11 mouse cellular contexts compared by ENCODE assay signal in the genomic region with DNA sequence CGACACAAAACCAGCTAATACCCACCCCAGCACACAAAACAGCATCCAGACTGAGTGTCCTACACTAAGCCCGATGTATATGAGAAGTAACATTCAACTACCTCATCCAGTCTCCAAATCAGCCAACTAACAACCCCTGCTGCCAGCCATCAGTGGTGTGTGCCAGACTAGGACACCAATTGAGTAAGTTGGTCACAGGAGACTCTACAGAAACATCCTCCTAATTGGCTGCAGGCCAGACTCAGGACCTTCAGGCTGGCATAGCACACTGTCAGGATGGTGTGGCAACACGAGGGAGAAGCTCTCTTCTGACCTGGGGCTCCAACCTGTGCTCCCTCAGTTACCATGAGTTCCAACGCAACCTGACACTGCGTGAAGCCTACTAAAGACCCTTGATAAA.
DNase-seq lines count a peak whose midpoint lies in the region; ATAC-seq and TF ChIP-seq lines count a peak whose summit lies in the region.
"Had no signal": no experiment of that assay in that cellular context is flagged by ENCODE, and none has a peak within 500 bp of the region (broad histone marks: within the 10 kb centered on the region; RNA-seq: fewer than 3 reads in every experiment).

No protein-coding gene starts in this region.

- 86% methylated on average over 5 of the region's 5 CpGs for WGBS in heart, embryonic 11.5 days (ENCODE audit: insufficient replicate concordance)
- 88% methylated on average over 5 of the region's 5 CpGs for WGBS in spleen, adult 2 months

- H3K4me2 ChIP-seq in heart, embryonic 11.5 days = no peak overlapping the region

- H3K9ac ChIP-seq in heart, embryonic 11.5 days (ENCODE audit: low read depth, low read length) = no peak overlapping the region

- peak; percentile 32 for DNase-seq in heart, postnatal 4 days
- DNase-seq in spleen, adult 2 months (ENCODE audit: low read depth in 1 of 2, low spot score in 2 of 2) = no peak
- DNase-seq in spleen, postnatal 10 days (ENCODE audit: low spot score in 2 of 2) = no peak
- peak; percentile 54 for DNase-seq in adrenal gland, postnatal 25 days
- DNase-seq in left cerebral cortex, adult 9 months (ENCODE audit: low spot score in 2 of 2) = no peak
- no peak for DNase-seq in embryo, embryonic 10 days (ENCODE audit: low spot score)
- DNase-seq: heart, adult 18-20 months; lung, postnatal 4 days had no signal

- H3K27me3 ChIP-seq in heart, embryonic 11.5 days (ENCODE audit: control insufficient read depth, insufficient read depth, low read length) = no peaks in the 10 kb centered on the region
- no peaks in the 10 kb centered on the region for H3K27me3 ChIP-seq in spleen, adult 2 months (ENCODE audit: control insufficient read depth, insufficient read depth, low read length)

- H3K9me3 ChIP-seq in heart, embryonic 11.5 days (replicated peaks; ENCODE audit: control insufficient read depth, low read length) = no peaks in the 10 kb centered on the region

- H3K36me3 ChIP-seq in heart, embryonic 11.5 days (ENCODE audit: control insufficient read depth, insufficient read depth, low read length) = no peaks in the 10 kb centered on the region
- no peaks in the 10 kb centered on the region for H3K36me3 ChIP-seq in spleen, adult 2 months (ENCODE audit: control insufficient read depth, insufficient read depth, low read length)

- no peak for TF ChIP-seq CTCF in spleen, adult 2 months (IDR thresholded peaks at IDR 0.05; ENCODE audit: extremely low read depth, insufficient read depth, insufficient read length, insufficient replicate concordance)

- H3K4me3 ChIP-seq in heart, embryonic 11.5 days (ENCODE audit: low read depth, low read length) = no peak overlapping the region
- no peak overlapping the region for H3K4me3 ChIP-seq in spleen, adult 2 months (ENCODE audit: extremely low read depth, insufficient read depth, insufficient read length)

- no peak for ATAC-seq in heart, embryonic 11.5 days (replicated peaks; ENCODE audit: insufficient number of reproducible peaks, low FRiP score, low TSS enrichment)
- ATAC-seq in monocyte, adult 5-6 weeks (replicated peaks; ENCODE audit: insufficient number of reproducible peaks, low FRiP score, low TSS enrichment, poor library complexity, severe bottlenecking) = 0 out of 2 replicates have a peak, but pooled peaks have one; percentile 11
- ATAC-seq: forebrain, embryonic 14.5 days had no signal

- H3K27ac ChIP-seq in heart, embryonic 11.5 days (ENCODE audit: low read depth, low read length) = no peak overlapping the region
- H3K27ac ChIP-seq in spleen, adult 2 months (ENCODE audit: insufficient read depth, low read length) = peak overlapping the region; percentile 90

- H3K4me1 ChIP-seq in heart, embryonic 11.5 days (ENCODE audit: control insufficient read depth, insufficient read depth, low read length) = peaks cover 35% of the 10 kb centered on the region
- H3K4me1 ChIP-seq in spleen, adult 2 months (ENCODE audit: control insufficient read depth, insufficient read depth, insufficient read length) = peaks cover 54% of the 10 kb centered on the region

- no peak for TF ChIP-seq POLR2A in spleen, adult 2 months (IDR thresholded peaks at IDR 0.05; ENCODE audit: low read depth, low read length)

Comparison
In these comparisons a context has a peak if more than half of its experiments do, and no peak if none do; other contexts are left out.
1. DNase-seq: peak in heart, postnatal 4 days (single experiment) and adrenal gland, postnatal 25 days (single experiment); none in spleen, adult 2 months (0 of 2), spleen, postnatal 10 days (0 of 2), left cerebral cortex, adult 9 months (0 of 2) and embryo, embryonic 10 days (single experiment).